Mouse (Mus musculus) stomach, postnatal 0 days (tissue): ENCODE results near the gene Pgm5. TPM values are rescaled to one million over a fixed set of nuclear protein-coding genes. Genes with fewer than 3 reads are reported as not detected.

Source experiments
- ATAC-seq: fragments of 200-750 bp; cut with Nextera tagmentation; 2 replicates; pipeline ENCODE4 v1.8.0; 2017; ENCODE audit not compliant: low FRiP score, low TSS enrichment
- DNase-seq: peaks from one replicate; pipeline ENCODE4 v3.0.0-alpha.2; 2016; ENCODE audit warnings: low spot score
- H3K27ac ChIP-seq: fragments of 300-500 bp; sonication (generic); replicated peaks from 2 replicates; pipeline ENCODE4 v1.5.1; 2014; ENCODE audit warnings: mild to moderate bottlenecking, control low read depth
- H3K27me3 ChIP-seq: fragments of 300-500 bp; sonication (generic); 2 replicates; pipeline ENCODE4 v1.6.1; 2014; ENCODE audit warnings: low read length; ENCODE audit not compliant: control insufficient read depth, insufficient read depth
- H3K36me3 ChIP-seq: fragments of 300-500 bp; sonication (generic); 2 replicates; pipeline ENCODE4 v1.6.1; 2014; ENCODE audit warnings: low read length, mixed read lengths; ENCODE audit not compliant: control insufficient read depth, insufficient read depth
- H3K4me1 ChIP-seq: fragments of 300-500 bp; sonication (generic); replicated peaks from 2 replicates; pipeline ENCODE4 v1.6.1; 2014; ENCODE audit warnings: antibody characterized with exemption; ENCODE audit not compliant: control insufficient read depth, insufficient read depth
- H3K4me2 ChIP-seq: fragments of 300-500 bp; sonication (generic); replicated peaks from 2 replicates; pipeline ENCODE4 v1.6.1; 2014; ENCODE audit warnings: low read depth, mild to moderate bottlenecking, control low read depth, moderate library complexity
- H3K4me3 ChIP-seq: fragments of 300-500 bp; sonication (generic); 2 replicates; pipeline ENCODE4 v1.5.1; 2014; ENCODE audit warnings: low read depth, low read length, control low read depth
- H3K9ac ChIP-seq: fragments of 300-500 bp; sonication (generic); 2 replicates; pipeline ENCODE4 v1.6.1; 2014; ENCODE audit warnings: mild to moderate bottlenecking, low read length, control low read depth, mixed read lengths
- H3K9me3 ChIP-seq: fragments of 300-500 bp; sonication (generic); 2 replicates; pipeline ENCODE4 v1.6.1; 2016; ENCODE audit warnings: low read length; ENCODE audit not compliant: control insufficient read depth
- CTCF ChIP-seq: IDR thresholded peaks from 2 replicates; pipeline ENCODE4 v1.5.1; 2016; ENCODE audit warnings: antibody characterized with exemption, low read depth, mild to moderate bottlenecking, moderate library complexity
- EP300 ChIP-seq: optimal IDR thresholded peaks from 2 replicates; pipeline ENCODE3; 2016; ENCODE audit warnings: antibody characterized with exemption
- WGBS: fragments of 180-500 bp; shearing (Covaris S2); extraction: QIAGEN DNeasy Blood & Tissue Kit; methylation state at CpG from one replicate; pipeline ENCODE4 v1.1.7; 2014; 5-methylcytosine and 5-hydroxymethylcytosine counted together
- polyA plus RNA-seq: library from polyadenylated mRNA; unstranded; fragments of >200 nt; fragmentation: Nextera tagmentation; extraction: Ambion mirVana; gene quantifications from 2 replicates; pipeline ENCODE4 v1.2.1, GENCODE M21; 2015

The Pgm5 gene
- polyA plus RNA-seq, 1 experiment from 2014 or later: 6.3 TPM

DNA sequence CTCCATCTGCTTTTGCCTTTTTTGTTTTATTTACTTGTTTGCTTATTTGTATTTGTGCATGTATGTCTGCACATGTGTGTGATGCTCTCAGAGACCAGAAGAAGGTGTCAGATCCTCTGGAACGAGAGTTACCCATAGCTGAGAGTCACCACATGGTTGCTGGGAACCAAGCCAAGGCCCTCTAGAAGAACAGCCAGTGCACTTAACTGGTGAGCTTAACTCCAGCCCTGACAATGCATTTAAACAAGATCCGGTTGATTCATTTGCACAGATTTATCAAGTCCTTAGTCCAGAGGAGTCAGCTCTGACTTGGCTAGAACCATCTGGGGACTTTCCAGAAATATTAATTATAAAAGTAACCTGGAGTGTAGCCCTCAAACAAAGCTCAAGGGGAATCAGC lies 12.2 kb upstream of the Pgm5 start:
- Histone ChIP-seq H3K36me3 (no peaks in the 10 kb centered on the region), H3K4me3 (no peak overlapping the region), H3K9ac (no peak overlapping the region), H3K9me3 (no peaks in the 10 kb centered on the region), H3K4me2 (no peak overlapping the region), H3K27me3 (no peaks in the 10 kb centered on the region), H3K4me1 (no peaks in the 10 kb centered on the region), H3K27ac (no peak overlapping the region)
- TF ChIP-seq EP300: no peak
- no peak for TF ChIP-seq CTCF
- peak; percentile 76; the same call in 1 of the 2 replicates for ATAC-seq
- 28% methylated on average over 2 of the region's 2 CpGs for WGBS
- DNase-seq: peak; percentile 27

DNA sequence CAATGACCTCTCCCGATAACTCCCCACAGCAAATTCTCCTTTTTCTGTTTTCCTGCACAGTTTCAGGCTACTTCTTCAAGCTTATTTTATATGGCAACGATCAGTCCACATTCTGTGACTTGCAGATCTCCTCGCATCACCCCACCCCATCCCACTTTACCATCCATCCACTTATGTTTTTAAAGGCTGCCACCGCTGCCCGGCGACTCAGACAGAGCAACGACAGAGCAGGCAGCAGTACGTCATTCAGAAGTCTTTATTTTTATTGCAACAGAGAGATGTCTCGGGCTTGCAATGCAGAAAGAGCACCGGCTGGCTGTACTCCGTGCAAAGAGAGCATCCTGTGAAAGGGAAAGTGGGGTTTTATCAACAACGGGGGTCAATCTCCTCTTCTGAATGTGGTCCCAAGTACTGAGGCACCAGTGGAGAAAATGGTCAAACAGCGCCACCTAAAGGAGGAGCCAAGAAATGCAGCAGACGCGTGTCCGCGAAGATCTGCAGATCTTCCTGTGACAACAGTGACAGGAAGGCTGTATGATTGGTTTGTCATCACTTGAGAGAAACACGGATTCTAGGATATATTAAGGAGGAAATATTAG lies 9.5 kb upstream of the Pgm5 start:
- H3K9ac ChIP-seq: no peak overlapping the region
- peak; percentile 53 for ATAC-seq

DNA sequence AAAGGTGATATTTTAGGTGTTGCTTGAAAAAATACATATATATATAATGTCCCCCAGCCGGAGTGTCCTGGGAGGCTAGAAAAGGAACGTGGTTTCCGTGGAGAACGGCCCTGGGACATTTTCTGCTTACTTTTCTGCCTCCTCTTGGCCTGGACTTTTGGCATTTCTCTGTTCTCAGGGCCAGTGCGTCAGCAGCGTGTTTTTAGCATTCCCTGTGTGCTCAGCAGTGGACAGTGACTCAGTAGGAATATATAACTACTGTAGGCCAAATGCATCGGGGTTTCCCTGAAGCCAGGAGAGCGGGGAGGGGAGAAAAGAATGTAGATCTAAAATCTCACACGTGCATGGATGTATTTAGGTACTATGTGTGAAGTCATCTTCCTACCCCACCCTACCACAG lies 3.8 kb upstream of the Pgm5 start:
- Histone ChIP-seq H3K4me1 (no peaks in the 10 kb centered on the region), H3K9ac (no peak overlapping the region), H3K4me3 (no peak overlapping the region), H3K27me3 (no peaks in the 10 kb centered on the region), H3K4me2 (no peak overlapping the region), H3K9me3 (no peaks in the 10 kb centered on the region), H3K36me3 (no peaks in the 10 kb centered on the region), H3K27ac (no peak overlapping the region)
- TF ChIP-seq CTCF: no peak
- TF ChIP-seq EP300: no peak
- DNase-seq: no peak
- WGBS: 81% methylated on average over 9 of the region's 9 CpGs
- ATAC-seq: no peak

More for the DNA sequence above, 9.5 kb upstream of the Pgm5 start:
- H3K36me3 ChIP-seq: no peaks in the 10 kb centered on the region
- peak overlapping the region; percentile 30 for H3K4me3 ChIP-seq
- H3K27me3 ChIP-seq: no peaks in the 10 kb centered on the region
- no peak overlapping the region for H3K27ac ChIP-seq
- H3K9me3 ChIP-seq: no peaks in the 10 kb centered on the region
- peak overlapping the region; percentile 51 for H3K4me2 ChIP-seq
- no peaks in the 10 kb centered on the region for H3K4me1 ChIP-seq
- 17% methylated on average over 18 of the region's 18 CpGs for WGBS
- no peak for TF ChIP-seq EP300
- peak; percentile 98 for TF ChIP-seq CTCF
- DNase-seq: peak; percentile 71

DNA sequence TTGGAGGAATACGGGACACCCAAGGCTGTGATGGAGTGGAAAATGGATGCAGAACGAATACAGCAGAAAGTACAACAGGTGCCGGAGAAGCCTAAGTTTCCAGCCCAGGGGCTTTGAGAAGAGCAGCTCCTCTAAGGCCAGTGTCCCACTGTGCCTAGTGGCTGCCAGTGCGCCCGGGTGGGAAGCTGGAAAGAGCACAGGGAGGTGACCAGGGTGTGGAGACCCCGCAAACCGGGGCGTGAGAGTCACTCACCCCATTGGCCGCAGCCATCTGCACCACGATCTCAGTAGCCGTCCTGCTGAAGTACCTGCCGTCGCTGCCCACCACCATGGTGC lies 411 bp downstream of the Pgm5 start:
- Histone ChIP-seq H3K27me3 (no peaks in the 10 kb centered on the region), H3K9ac (peak overlapping the region; percentile 75), H3K4me1 (no peaks in the 10 kb centered on the region), H3K9me3 (no peaks in the 10 kb centered on the region), H3K4me3 (peak overlapping the region; percentile 65), H3K4me2 (peak overlapping the region; percentile 57), H3K36me3 (no peaks in the 10 kb centered on the region), H3K27ac (peak overlapping the region; percentile 89)
- WGBS: 20% methylated on average over 13 of the region's 13 CpGs
- ATAC-seq (no peak), DNase-seq (no peak)
- TF ChIP-seq EP300: no peak
- no peak for TF ChIP-seq CTCF

DNA sequence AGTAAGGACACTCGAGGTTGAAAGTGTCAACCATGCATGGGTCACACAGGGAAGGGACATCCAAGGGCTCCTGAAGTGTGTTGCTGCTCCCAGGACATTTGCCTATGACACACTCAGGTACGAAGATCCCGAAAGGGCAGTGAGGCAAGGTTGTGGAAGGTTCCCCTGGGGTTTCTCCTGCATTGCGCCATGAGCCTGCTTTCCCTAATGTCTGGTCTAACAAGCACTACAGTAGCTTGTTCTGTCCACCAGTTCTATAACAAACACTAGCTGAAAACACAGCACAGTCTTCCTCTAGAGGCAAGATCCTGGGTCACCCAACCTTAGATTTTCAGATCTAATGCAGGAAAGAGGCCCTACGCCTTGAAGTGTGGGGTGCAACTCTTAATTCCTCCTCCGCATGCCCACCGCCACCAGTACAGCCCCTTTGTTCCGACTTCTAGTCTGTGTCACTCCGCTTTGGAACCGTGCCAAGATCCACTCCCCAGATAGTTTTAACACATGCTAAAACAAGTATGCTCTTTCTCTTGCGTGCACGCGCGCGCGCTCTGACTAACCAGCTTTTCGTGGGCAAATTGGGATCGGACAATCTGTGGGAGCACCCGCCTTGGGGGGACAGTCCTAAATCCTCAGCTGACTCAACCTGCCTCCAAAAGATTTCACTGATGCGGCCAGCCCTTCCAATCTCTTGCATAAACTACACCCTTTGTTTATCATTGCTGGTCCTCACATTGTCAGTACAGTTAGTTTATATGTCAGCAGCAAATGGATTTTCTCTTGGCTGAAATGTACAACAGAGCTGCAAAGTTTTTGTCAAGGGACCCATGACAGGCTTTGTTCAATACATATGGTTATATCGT lies 10.0 kb downstream of the Pgm5 start:
- ATAC-seq: peak; percentile 42; the same call in 1 of the 2 replicates
- H3K9me3 ChIP-seq: no peaks in the 10 kb centered on the region
- H3K4me2 ChIP-seq: peak overlapping the region; percentile 35
- H3K4me1 ChIP-seq: no peaks in the 10 kb centered on the region
- 33% methylated on average over 21 of the region's 21 CpGs for WGBS
- H3K9ac ChIP-seq: no peak overlapping the region
- no peak for TF ChIP-seq CTCF
- no peak for TF ChIP-seq EP300
- no peaks in the 10 kb centered on the region for H3K36me3 ChIP-seq
- peak; percentile 30 for DNase-seq
- peak overlapping the region; percentile 17; the same call in 1 of the 2 replicates for H3K4me3 ChIP-seq
- peak overlapping the region; percentile 78 for H3K27ac ChIP-seq
- no peaks in the 10 kb centered on the region for H3K27me3 ChIP-seq

DNA sequence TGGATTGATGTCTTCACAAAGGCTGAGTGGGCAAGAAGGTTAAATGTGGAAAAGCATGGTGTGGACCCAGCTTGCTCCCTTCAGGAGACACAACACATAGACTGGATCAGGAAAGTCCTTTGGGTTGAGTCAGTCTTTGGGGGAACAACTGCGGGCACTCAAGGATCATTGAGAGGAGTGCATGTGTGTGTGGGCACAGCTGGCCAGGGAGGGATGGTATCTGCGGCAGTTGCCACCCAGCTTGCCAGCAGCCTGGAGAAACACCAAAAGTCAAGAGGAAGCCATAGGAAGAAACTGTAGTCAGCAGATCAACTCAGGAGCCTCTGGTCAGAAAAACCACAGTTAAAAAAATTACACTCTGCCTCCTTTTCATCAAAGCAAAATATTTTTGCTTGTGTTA lies 12.8 kb downstream of the Pgm5 start:
- no peaks in the 10 kb centered on the region for H3K27me3 ChIP-seq
- no peak for ATAC-seq
- no peak overlapping the region for H3K4me2 ChIP-seq
- no peak for DNase-seq
- TF ChIP-seq EP300: no peak
- TF ChIP-seq CTCF: no peak
- H3K4me3 ChIP-seq: no peak overlapping the region
- 49% methylated on average over 2 of the region's 2 CpGs for WGBS
- no peak overlapping the region for H3K9ac ChIP-seq
- H3K4me1 ChIP-seq: no peaks in the 10 kb centered on the region
- H3K9me3 ChIP-seq: no peaks in the 10 kb centered on the region
- no peaks in the 10 kb centered on the region for H3K36me3 ChIP-seq
- H3K27ac ChIP-seq: 0 out of 2 replicates have a peak overlapping the region, but pooled peaks have one; percentile 53
